Comparison of ENCODE assay signal across 9 mouse cellular contexts in the genomic region with DNA sequence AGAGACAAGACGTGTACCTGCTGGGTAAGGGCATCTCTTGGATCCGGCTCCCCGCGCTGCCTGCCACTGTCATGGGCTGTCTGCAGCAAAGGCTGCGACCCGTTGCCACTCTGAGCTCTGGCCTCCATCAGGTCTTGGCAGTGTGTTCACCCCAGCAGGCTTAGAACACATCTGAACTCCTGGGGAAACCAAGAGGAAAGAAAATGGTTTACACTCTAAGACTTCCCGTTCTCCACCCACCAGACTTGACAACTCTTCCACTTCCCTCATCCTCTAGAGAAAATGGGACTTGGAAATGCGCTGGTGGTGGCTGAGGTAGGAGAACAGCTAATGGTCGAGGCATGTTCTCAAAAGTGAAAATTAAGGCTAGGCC. TPM values are rescaled to one million over a fixed set of nuclear protein-coding genes. Genes with fewer than 3 reads are reported as not detected.
DNase-seq lines count a peak whose midpoint lies in the region; ATAC-seq and TF ChIP-seq lines count a peak whose summit lies in the region.
"Had no signal": no experiment of that assay in that cellular context is flagged by ENCODE, and none has a peak within 500 bp of the region (broad histone marks: within the 10 kb centered on the region; RNA-seq: fewer than 3 reads in every experiment).

No protein-coding gene starts in this region.

- no peak for ATAC-seq in hindbrain, embryonic 11.5 days (ENCODE audit: low FRiP score)

- peak overlapping the region; percentile 71 for H3ac ChIP-seq in C2C12 (ENCODE audit: control insufficient read depth, insufficient read length, low read depth)

- 24% methylated on average over 9 of the region's 9 CpGs for WGBS in embryonic facial prominence, embryonic 10.5 days
- whole genome bisulfite sequencing in hindbrain, embryonic 11.5 days, result 20% methylated on average over 9 of the region's 9 CpGs

- peak overlapping the region; percentile 76 for H3K27ac ChIP-seq in embryonic facial prominence, embryonic 10.5 days (replicated peaks)
- no peak overlapping the region for H3K27ac ChIP-seq in hindbrain, embryonic 11.5 days (ENCODE audit: low read depth, low read length)

- no peak for TF ChIP-seq CTCF in C2C12 (IDR thresholded peaks at IDR 0.05; ENCODE audit: control insufficient read depth, insufficient read depth, insufficient read length)

- peaks cover 44% of the 10 kb centered on the region for H3K36me3 ChIP-seq in C2C12 (ENCODE audit: control insufficient read depth, insufficient read depth)
- H3K36me3 ChIP-seq in embryonic facial prominence, embryonic 10.5 days (replicated peaks), result peaks cover 37% of the 10 kb centered on the region
- no peaks in the 10 kb centered on the region for H3K36me3 ChIP-seq in hindbrain, embryonic 11.5 days (ENCODE audit: control insufficient read depth, insufficient read depth, low read length)

- peak overlapping the region; percentile 35 for H3K9ac ChIP-seq in hindbrain, embryonic 11.5 days (ENCODE audit: low read depth, low read length)

- H3K4me1 ChIP-seq in embryonic facial prominence, embryonic 10.5 days, result peaks cover 36% of the 10 kb centered on the region
- no peaks in the 10 kb centered on the region for H3K4me1 ChIP-seq in hindbrain, embryonic 11.5 days (replicated peaks; ENCODE audit: control insufficient read depth, insufficient read depth, low read length)

- no peaks in the 10 kb centered on the region for H3K27me3 ChIP-seq in C2C12 (ENCODE audit: control insufficient read depth, insufficient read depth, insufficient read length)
- H3K27me3 ChIP-seq in embryonic facial prominence, embryonic 10.5 days (replicated peaks; ENCODE audit: low read depth, poor library complexity, severe bottlenecking), result no peaks in the 10 kb centered on the region; the same call in 1 of the 2 replicates
- no peaks in the 10 kb centered on the region for H3K27me3 ChIP-seq in hindbrain, embryonic 11.5 days (ENCODE audit: control insufficient read depth, insufficient read depth, low read length)

- H3K4me3 ChIP-seq in C2C12 (ENCODE audit: insufficient read depth, poor library complexity, severe bottlenecking), result peak overlapping the region; percentile 86
- H3K4me3 ChIP-seq in embryonic facial prominence, embryonic 10.5 days, result peak overlapping the region; percentile 86
- peak overlapping the region; percentile 90 for H3K4me3 ChIP-seq in hindbrain, embryonic 11.5 days (ENCODE audit: low read depth, low read length)

- H3K4me2 ChIP-seq in hindbrain, embryonic 11.5 days (replicated peaks; ENCODE audit: low read depth, low read length), result peak overlapping the region; percentile 86

- intact Hi-C loops in gastrocnemius, postnatal 14 days (cut with DNase I; ENCODE audit: low total_unique reads), result loop anchor here (5.0 kb wide), 1 partner anchor 151 kb away; no protein-coding TSS in a partner anchor
- intact Hi-C loops in left cerebral cortex, postnatal 4 days (cut with DNase I), result loop anchor here (5.0 to 10.0 kb wide), 4 partner anchors 259 to 579 kb away; no protein-coding TSS in a partner anchor

- H3K79me2 ChIP-seq in C2C12 (ENCODE audit: control insufficient read depth, insufficient read depth), result peaks cover 72% of the 10 kb centered on the region

- no peaks in the 10 kb centered on the region for H3K9me3 ChIP-seq in embryonic facial prominence, embryonic 10.5 days
- H3K9me3 ChIP-seq in hindbrain, embryonic 11.5 days (ENCODE audit: control insufficient read depth, low read length), result no peaks in the 10 kb centered on the region

- H3K79me3 ChIP-seq in C2C12 (ENCODE audit: low read depth), result peaks cover 61% of the 10 kb centered on the region

- peak; percentile 44 for DNase-seq in gastrocnemius, postnatal 14 days
- no peak for DNase-seq in gastrocnemius, postnatal 4 days (ENCODE audit: low spot score in 2 of 2)
- no peak for DNase-seq in embryonic facial prominence, embryonic 10.5 days (ENCODE audit: low spot score)
- DNase-seq in hindbrain, embryonic 11.5 days (ENCODE audit: low spot score), result no peak
- peak; percentile 35 for DNase-seq in left cerebral cortex, postnatal 4 days
- peak; percentile 4 to 30 for DNase-seq in natural killer cell, adult 2 months (ENCODE audit: low spot score in 2 of 2)
- no peak for DNase-seq in B cell, adult 2 months

TF ChIP-seq in C2C12, 6 proteins besides CTCF, POLR2A, EP300 and RAD21:
- TF ChIP-seq CEBPB (IDR thresholded peaks at IDR 0.05; ENCODE audit: low read depth), result no peak
- no peak for TF ChIP-seq MYOD1 (IDR thresholded peaks at IDR 0.05; ENCODE audit: control insufficient read depth, insufficient read length, low read depth)
- no peak for TF ChIP-seq USF1 (IDR thresholded peaks at IDR 0.05; ENCODE audit: low read depth)

RNA-seq across cellular contexts. Expression of gene Spry2, which starts 3.0 kb away (rescaled TPM):
- total RNA-seq in gastrocnemius, postnatal 14 days (2021), result 10 to 100 TPM; 25.0 to 31.8 TPM
- 10 to 100 TPM; 65.9 to 67.3 TPM for total RNA-seq in gastrocnemius, postnatal 4 days (2021)
- 51.8 TPM for polyA plus RNA-seq in C2C12 (2012; fragmentation: generic; extraction: Trizol)
- 40.0 and 41.8 TPM in 2 replicates for polyA plus RNA-seq in embryonic facial prominence, embryonic 10.5 days (2016; fragmentation: Nextera tagmentation; extraction: Ambion mirVana)
- 37.4 and 37.7 TPM in 2 replicates for polyA plus RNA-seq in hindbrain, embryonic 11.5 days (2014; fragmentation: Nextera tagmentation; extraction: Ambion mirVana)
- 10 to 100 TPM; 50.9 to 51.9 TPM for total RNA-seq in left cerebral cortex, postnatal 4 days (2021)
- total RNA-seq: MEL had no signal

Comparison
In these comparisons a context has a peak if more than half of its experiments do, and no peak if none do; other contexts are left out.
1. DNase-seq: peak in gastrocnemius, postnatal 14 days (single experiment), left cerebral cortex, postnatal 4 days (single experiment) and natural killer cell, adult 2 months (2 of 2); none in gastrocnemius, postnatal 4 days (0 of 2), embryonic facial prominence, embryonic 10.5 days (single experiment), hindbrain, embryonic 11.5 days (single experiment) and B cell, adult 2 months (0 of 2).
2. Peak in every context shown above with its lines, with median percentiles within 50 percentile points of each other: H3K4me3 ChIP-seq.